Mouse (Mus musculus) retina, embryonic 14.5 days (tissue): ENCODE measurements at regions not wholly inside any gene's neighbourhood (a gene's known extent, or its start where the extent isn't known, plus 50 kb on each side); places are given as distances from the start of the nearest gene placed in this dataset.
A peak's percentile ranks its signal among the peaks of the same experiment; 100 is the strongest.
"Not testable (repeated sequence)": the region's sequence is repeated elsewhere in the genome, so short reads cannot be mapped to it uniquely, and the experiment has no call there.

Source experiments
- DNase-seq: peaks from one replicate; pipeline ENCODE4 v3.0.0-alpha.2; 2015; ENCODE audit warnings: low spot score

DNA sequence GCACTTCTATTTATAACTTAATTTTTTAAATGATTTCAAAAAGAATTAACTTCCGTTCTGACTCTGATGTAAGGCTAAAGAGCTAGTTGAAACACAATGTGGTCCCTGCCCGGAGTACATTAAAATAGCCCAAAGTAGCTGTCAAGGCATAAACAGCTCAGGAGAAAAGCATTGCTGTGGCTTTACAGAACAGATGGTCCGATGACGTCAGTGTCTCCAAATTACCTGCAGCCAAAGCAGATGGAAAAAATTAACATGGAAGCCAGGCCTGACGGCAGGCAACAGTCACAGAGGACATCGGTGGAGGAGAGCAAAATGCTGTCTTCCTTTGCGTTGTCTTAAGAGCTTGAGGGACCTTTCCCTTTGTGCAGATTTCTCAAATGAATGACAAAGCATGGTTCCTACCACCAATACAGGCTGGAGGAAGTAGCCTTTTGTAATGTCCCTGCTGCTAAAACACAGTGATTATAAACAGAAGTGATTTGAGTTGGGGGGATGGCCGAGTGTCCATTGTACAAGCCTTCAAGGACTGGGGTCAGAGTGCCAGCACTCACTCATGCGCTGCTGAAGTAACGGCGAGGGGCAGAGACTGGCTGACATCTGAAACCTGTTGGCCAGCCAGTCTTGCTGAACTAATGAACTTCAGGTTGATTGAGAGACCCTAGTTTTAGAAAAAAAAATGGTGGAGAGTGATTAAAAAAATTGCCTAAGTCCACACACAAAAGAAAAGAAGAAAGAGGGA is 101.8 kb upstream of the Plcl2 start:
- peak; percentile 53 for DNase-seq

DNA sequence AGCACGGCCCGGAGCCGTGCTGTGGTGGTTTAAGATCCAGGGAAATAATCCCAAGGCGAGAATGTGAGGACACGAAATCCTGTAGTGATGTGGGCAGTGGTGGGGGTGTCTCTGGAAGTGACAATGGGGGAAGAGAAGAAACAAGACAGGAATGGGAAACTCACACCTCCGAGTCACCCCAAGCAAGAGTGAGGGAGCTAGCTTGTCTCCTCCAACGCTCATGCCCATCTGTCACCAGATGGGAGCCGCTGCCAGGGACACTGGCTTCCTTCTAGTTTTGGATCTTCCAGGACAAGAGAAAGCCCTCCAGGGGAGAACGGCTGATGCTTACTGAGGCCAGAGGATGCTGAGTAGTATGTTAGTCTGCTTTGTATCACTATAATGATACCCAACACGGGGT is 100.6 kb upstream of the Plcl2 start:
- no peak for DNase-seq

DNA sequence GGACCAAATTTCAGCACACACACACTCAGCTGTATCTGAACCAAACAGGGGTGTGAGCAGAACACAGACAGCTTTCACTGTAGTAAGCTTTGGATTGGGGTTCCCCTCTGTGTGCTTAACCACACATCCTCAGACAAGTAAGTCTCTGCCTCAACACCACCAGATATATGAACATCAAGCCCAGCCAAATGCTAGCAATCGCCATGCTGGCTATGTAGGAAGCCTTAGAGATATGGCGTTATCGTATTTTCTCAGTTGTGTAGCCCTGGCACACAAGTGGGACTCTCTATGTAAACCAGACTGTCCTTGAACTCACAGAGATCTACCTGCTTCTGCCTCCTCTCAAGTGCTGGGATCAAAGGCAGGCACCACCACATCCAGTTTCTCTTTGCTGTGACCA is 99.9 kb upstream of the Plcl2 start:
- DNase-seq: no peak

- DNase-seq: no peak
Observed at GRCm38 (mm10) chr17:50409895-50410294, 99.3 kb upstream of the Plcl2 start.

DNA sequence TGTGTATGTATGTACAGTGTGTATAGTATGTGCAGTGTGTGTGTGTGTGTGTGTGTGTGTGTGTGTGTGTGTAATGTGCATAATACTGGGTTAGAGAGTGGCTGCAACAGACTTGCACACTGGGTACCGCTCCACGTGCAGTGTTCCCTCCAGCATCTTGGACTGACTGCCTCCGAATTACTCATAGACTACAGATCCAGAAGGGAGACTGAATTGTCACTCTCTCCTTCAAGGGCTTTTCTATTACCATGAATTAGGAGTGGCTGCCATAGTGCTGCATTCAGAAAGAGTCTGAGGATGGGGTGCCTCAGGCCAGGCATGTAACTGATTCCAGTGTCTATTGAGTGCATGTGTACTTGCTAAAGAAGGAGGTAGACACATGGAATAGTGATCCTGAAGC is 98.9 kb upstream of the Plcl2 start:
- no peak for DNase-seq

- no peak for DNase-seq
Observed at GRCm38 (mm10) chr17:50412446-50412845, 96.8 kb upstream of the Plcl2 start.

DNA sequence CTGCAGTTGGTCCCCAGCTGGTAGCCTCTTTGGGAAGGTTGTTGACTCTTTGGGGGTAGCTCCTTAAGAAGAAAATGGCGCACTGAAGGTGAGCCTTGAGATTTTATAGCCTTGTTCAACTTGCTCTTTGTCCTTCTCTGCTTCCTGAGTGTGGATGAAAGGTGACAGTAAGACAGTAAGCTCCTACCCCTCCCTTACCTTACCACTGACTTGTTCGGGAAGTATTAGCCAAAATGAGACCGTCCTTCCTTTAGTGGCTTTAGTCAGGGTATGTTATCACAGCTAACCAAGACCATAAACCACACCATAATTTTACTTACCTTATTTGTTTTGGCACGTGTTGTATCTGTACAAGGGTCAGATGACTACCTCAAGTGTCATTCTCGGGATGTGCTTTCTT is 95.3 kb upstream of the Plcl2 start:
- DNase-seq: no peak

DNA sequence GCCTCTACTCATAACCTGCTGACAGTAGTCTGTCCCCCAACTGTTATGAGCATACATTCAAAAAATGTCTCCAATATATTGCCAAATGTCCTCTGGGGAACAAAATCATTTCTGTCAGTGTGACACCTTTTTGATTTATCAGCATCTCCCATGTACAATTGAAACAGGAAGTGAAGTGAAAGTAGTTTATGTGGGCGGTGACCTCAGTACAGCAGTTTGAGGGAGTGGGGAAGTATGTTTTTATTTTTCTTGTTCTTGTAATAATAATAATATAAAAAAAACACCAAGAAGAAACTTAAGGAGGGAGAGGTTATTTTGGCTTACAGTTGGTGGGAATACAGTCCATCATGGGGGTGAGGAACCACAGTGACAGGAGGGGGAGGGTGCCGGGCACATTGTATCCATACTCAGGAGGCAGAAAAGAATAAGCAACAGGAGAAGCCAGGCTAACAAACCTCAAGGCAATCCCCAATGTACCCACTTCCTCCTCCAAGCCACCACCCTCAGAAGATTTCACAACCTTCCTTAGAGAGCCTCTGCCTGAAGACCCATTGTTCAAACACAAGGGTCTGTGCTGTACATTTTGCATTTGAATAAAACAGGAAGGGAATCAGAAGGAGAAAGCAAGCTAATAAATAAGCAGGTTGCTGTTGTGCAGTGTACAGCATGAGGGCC is 93.7 kb upstream of the Plcl2 start:
- DNase-seq: no peak

DNA sequence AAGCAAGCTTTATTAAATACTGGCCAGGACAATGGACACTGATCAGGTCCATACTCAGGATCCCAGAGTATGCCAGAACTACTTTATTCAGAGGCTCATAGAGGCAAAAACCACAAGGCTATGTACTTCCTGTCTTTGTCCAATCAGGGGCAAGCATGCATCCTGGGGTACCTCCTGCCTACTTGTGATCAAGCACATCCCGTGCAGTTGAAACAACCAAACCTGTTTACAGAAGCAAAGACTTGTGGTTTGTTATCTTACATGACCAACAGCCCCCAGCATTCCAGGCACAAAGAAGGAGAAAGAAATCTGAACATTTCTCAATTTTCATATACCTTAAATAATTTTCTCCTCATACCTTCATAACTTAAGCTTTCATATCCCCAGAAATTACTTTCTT is 93.1 kb upstream of the Plcl2 start:
- DNase-seq: no peak

GRCm38 (mm10) chr17:50416538-50417113 is 92.6 kb upstream of the Plcl2 start:
- DNase-seq: no peak

- no peak for DNase-seq
Observed at GRCm38 (mm10) chr17:50418863-50419383, 90.3 kb upstream of the Plcl2 start.

DNA sequence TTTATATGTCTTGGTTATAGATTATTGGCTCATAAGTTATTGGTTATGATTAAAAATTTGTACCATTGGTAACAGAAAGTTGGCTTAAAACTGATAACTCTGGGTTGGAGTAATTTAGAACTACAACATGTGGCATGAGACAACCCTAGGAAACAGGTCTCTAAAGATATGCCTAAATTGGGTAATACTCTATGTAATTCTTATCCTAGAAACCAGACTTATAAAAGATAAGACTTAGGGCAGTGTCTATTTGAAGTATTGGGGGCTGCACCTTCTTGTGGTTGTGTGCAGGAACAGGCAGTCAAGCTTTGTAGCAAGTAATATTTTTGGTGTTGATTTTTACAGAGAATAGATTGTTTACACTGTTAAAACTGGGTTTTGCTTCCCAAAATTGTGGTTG is 89.7 kb upstream of the Plcl2 start:
- not testable (repeated sequence) for DNase-seq

DNA sequence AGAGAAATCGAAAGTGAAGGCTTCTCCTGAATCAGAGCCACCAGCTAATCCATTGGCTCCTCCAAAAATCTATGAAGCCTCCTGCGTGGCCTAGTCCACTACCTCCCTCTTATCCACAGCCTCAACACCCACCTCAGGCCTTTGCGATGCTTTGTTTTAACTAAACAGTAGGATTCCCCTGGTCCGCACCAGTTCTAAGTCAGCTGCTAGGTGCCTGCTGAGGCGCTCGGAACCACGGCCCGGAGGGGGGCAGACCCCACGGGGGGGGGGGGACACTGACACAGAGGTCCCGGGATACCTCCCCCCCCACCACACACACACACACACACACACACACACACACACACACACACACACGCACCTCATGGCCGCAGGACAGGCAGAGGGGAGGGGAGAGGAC is 89.2 kb upstream of the Plcl2 start:
- DNase-seq: no peak

GRCm38 (mm10) chr17:50420690-50421089 is 88.5 kb upstream of the Plcl2 start:
- no peak for DNase-seq

GRCm38 (mm10) chr17:50421476-50421875 is 87.7 kb upstream of the Plcl2 start:
- no peak for DNase-seq

- no peak for DNase-seq
Observed at GRCm38 (mm10) chr17:50425110-50425509, 84.1 kb upstream of the Plcl2 start.

DNA sequence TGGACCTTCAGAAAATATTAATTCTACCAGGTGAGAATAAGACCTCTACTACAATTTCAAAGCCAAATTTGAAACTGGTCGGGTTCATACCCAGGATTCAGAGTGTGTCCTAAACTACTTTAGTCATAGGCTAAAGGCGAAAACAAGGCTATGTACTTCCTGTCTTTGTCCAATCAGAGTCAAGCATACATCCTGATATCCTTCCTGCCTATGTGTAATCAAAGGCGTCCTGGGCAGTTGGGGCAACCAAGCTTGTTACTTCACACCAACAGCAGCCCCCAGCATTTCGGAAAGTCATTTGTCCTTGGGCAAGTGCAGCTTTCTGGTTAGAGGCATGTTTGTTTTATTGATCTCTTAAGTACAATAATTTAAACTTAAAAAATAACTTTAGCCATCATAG is 83.7 kb upstream of the Plcl2 start:
- DNase-seq: no peak

GRCm38 (mm10) chr17:50426146-50426545 is 83.1 kb upstream of the Plcl2 start:
- no peak for DNase-seq

DNA sequence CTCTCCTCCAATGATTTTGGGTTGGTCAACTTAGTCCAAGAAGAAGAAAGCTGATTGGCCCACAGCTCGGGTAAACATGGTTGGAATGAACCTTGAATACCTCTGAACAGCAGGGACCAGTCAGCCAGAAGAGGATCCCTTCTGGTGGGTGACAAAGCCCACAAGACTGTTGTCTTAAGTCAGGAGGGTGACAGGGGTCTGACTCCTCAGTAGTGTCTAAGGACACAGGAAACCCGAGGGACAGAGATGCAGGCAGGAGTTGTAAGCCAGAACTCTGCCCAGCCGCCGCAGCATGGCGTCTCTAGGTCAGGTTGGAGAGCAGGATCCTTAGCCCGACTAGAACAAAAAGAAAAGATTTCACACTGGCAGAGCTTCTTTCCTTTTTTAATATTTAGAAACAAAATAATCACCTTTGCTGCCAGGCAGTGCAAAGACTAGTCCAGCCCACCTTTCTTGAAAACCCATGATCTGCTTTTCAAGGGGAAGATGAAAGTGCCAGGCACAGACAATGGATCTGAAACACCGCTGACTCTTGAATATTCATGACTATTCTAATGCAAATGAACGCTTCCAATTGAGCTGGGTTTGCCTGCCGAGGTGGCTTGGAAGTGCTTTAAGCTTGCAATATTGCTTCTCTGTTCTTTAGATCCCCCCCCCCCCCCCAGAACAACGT is 81.7 kb upstream of the Plcl2 start:
- peak; percentile 51 for DNase-seq

GRCm38 (mm10) chr17:50428004-50428560 is 81.1 kb upstream of the Plcl2 start:
- no peak for DNase-seq

- no peak for DNase-seq
Observed at GRCm38 (mm10) chr17:50432559-50432958, 76.6 kb upstream of the Plcl2 start.

DNA sequence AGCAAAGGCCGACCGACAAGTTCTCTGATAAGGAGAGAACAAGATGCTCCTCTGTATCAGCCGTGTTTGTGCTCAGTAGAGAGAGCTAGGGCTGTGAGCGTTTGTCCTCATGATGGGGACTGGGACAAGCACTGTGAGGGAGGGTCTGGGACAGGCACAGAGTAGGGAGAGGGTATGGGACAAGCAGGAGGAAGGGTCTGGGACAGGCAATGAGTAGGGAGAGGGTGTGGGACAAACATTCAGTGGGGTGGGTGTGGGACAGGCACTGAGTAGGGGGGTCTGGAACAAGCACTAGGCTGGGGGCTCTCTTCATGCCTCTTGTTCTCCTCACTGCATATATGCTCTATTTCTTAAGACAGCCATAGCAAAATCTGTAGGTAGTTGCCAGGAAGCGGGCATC is 70.2 kb upstream of the Plcl2 start:
- DNase-seq: no peak
